Mouse (Mus musculus): Measurements from ENCODE around the gene Ubr3.
"Not testable (repeated sequence)": the region's sequence is repeated elsewhere in the genome, so short reads cannot be mapped to it uniquely, and the experiment has no call there.

Ubr3 gene

DNA sequence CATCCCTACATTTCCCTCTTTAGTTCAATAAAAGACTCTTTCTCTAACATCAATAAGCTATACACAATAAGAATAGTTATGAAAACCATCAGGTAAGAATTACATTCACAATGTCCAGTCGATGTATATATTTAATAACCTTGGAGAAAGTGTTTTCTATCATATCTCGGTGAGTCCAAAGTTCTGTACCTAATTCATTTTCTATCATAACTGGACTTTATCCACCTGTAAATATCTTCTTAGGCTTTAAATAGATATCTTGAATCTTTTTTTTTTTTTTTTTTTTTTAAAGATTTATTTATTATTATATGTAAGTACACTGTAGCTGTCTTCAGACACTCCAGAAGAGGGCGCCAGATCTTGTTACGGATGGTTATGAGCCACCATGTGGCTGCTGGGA lies 10.3 kb downstream of the Ubr3 start:
- in situ Hi-C loops (cut with MboI; ENCODE audit: low sequenced_read_pairs) = not testable (repeated sequence)

DNA sequence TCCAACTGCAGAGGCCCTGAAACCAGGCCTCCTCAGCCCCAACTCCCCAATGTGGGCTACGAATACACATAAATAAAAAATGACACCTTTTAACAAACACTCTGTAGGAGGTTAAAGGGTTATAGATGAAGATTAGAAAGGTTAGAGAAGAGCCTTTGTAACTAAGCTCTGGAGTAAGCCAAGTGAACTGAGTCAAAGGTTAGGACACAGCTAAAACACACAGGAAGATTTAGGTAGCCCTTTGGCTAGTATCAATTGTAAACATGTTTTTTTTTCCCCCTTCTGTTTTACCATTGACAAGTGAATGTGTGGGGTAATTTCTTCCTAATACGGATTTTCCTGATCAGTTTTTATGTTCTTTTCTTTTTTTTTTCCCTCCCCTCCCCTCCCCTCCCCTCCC lies 15.8 kb downstream of the Ubr3 start:
- in situ Hi-C loops (cut with MboI; ENCODE audit: low sequenced_read_pairs) = no loop called here

DNA sequence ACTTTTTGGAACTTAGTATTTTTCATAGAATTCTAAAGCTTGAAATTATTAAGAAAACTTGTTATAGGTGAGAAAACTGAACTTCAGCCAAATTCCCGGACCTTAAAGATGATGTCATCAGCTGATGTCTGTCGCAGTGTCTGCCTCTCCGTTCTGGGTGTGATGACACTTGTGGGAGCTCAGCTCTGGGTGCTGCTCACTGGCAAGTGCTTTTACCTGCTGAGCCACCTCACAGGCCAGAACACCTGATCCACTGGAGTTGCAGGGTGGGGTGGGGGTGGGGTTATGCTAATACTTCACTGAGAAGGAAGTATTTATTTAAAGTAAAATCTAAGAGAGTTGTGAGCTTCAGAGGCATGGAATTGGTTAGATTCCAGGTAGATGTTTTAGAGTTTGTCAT lies 20.3 kb downstream of the Ubr3 start:
- in situ Hi-C loops (cut with MboI; ENCODE audit: low sequenced_read_pairs) = no loop called here

DNA sequence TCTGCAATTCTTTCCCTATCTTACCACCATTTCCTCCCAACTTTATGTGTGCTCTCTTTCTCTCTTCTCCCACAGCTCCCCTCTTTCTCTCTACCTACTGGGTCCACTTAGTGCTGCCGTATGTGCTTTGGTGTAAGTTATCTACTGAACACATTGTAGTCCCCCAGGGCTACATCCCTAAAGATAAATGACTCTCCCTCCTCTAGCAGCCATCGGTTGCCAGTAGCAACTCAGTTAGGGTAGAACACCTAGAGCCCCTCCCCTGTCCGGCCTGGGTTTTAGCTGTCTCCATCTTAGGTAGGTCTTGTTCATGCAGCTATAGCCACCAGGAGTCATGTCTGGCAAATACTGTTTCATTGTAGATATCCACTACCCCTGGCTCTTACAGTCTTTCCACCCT lies 27.9 kb downstream of the Ubr3 start:
- in situ Hi-C loops (cut with MboI; ENCODE audit: low sequenced_read_pairs) = no loop called here

DNA sequence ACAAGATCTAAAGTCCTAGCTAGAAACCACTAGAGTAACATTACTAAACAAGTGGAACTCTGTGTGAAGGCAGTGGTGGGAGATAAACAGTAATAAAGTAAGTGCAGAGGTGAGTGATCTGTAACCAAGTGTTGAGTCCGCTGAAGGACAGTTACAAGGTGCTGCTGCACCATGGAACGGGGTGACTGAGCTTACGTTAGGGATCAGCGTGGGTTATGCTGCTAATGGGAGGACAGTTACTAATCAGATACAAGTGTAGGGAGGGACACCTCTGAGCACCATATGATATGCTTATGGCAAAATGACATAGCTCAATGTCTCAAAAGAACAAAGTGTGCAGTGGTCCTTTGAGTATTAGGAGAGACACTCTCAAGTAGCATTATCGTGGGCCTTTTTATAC lies 39.3 kb downstream of the Ubr3 start:
- in situ Hi-C loops (cut with MboI; ENCODE audit: low sequenced_read_pairs) = no loop called here

DNA sequence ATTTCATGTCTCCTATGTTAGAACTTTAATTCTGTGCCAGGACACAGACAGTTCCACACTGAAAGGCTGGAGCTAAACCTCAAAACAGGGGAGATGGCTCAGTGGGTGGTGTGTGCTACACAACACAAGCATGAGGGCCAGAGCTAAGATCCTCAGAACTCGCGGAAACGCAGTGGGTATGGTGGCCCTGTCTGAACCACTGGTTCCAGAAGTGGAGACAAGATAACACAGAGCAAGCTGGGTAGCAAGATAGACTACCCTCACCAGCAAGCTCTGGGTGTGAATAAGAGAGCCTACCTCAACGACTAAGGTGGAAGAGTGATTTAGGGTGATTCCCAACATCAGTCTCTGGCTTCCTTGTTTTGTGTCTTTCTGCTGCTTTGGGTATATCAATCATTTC lies 42.2 kb downstream of the Ubr3 start:
- in situ Hi-C loops (cut with MboI; ENCODE audit: low sequenced_read_pairs) = no loop called here

DNA sequence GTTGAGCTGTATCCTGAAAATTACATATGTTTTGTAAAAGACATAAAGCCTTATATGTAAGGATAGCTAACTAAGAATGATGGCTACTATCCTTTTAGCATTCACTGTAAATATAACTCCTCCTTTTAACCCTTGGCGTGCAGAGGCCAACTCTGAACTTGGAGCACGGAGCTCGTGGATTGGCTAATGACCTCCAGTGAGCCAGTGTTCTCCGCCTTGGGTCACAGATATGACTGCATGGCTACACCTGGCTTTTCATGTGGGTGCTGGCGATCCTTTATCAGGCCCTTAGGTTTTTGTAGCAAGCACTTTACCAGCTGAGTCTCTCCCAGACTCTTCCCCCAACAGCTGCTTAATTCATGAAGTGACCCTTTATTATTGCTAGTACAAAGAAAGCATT lies 42.6 kb downstream of the Ubr3 start:
- in situ Hi-C loops (cut with MboI; ENCODE audit: low sequenced_read_pairs) = no loop called here

DNA sequence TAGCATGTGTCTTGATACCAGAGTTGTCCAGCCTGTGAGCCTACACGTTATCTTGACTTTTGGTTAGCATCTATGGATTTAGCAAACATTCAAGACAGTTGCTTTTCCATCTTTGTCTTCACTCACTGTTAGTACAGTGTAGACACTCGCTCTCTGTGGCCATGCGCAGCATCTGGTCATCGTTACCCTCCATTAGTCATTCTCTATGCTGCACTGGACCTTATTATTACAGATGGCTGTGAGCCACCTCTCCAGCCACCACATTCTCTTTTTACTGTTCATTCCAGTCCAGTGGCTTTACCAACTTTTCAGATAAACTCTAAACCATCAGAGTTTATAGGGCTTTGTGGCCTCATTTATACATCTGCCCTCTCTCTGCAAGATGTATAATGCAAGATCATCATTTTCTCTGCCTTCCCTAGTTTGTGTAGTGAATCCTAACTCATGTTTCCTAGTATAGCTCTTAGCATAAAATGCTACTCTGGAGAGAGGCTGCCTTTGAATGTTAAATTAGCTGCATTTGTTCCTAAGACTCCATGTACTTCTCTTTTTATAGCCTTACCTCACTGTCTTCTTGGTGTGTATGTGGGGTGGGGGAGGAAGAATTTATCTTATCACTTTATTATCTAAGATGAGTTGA lies 44.5 kb downstream of the Ubr3 start:
- in situ Hi-C loops (cut with MboI; ENCODE audit: low sequenced_read_pairs) = no loop called here

DNA sequence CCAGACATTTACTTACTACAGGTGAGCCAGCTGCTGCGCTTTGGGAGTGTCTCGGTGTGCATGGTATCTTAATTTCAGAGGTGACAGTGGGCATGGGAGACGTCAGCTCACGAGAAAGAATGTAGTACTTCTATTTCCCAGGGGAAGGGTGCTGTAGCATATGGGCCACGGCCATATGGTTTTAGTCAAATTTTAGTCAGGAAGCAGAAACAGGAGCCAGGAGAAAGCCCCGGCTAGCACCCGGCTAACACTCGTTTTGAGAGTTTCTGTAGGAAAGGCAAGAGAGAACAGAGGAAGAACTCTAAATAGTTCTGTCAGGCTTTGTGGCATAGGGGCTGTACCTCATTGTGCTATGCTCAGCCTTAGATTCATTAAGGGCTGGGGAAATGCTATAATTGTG lies 55.8 kb downstream of the Ubr3 start:
- in situ Hi-C loops (cut with MboI; ENCODE audit: low sequenced_read_pairs) = no loop called here

DNA sequence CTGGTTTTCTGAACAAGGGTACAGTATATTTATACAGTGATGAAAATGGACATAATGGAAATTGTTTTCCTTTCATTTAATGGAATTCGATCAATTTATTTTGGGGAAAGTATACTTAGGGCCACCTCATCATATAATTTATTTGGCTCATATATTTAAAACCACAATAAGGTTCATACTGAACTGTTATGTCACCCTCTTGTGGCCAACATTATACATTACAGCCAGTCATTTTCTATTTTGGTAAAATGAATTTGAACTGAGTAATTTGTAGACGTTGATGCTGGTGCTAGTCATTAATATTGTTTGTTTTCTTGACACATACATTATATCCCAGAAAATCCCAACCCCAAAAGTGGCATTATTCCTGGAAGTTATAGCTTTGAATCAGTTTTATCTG lies 58.6 kb downstream of the Ubr3 start:
- in situ Hi-C loops (cut with MboI; ENCODE audit: low sequenced_read_pairs) = no loop called here

DNA sequence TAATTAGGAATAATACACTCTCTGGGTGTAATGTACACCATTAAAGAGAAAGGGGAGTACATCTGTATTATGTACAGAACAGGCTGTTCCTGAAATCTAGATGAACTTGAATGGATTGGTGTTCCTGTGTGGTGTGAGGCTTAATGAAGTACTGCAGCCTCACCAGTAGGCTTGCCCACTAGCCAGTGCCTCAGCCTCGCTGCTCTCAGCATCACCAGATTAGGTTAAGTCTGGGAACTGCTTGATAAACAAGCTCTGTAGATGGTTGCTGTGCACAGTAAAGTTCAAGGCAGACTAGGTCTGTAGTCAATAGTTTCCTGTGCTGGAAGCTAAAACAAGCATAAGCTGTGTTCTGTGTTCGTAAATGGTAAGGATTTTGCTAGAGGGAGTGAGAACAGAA lies 60.6 kb downstream of the Ubr3 start:
- in situ Hi-C loops (cut with MboI; ENCODE audit: low sequenced_read_pairs) = no loop called here

DNA sequence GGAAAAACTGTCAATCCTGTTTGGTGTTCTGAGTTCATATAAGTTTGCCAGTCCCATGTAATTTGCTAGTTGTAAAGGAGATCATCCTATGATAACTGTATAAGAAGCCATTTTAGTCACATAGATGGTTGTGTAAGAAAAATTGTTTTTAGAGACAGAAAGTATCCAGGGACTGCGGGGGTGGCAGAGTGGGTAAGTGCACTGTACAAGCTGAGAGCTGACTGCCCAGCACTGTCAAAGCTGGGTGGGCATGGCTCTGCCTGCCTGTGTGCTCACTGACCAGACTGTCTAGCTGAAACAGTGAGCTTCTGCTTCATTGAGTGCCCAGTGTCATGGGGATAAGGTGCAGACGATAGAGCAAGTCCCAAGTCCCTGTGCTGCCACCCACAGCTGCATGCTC lies 77.8 kb downstream of the Ubr3 start:
- in situ Hi-C loops (cut with MboI; ENCODE audit: low sequenced_read_pairs) = no loop called here

DNA sequence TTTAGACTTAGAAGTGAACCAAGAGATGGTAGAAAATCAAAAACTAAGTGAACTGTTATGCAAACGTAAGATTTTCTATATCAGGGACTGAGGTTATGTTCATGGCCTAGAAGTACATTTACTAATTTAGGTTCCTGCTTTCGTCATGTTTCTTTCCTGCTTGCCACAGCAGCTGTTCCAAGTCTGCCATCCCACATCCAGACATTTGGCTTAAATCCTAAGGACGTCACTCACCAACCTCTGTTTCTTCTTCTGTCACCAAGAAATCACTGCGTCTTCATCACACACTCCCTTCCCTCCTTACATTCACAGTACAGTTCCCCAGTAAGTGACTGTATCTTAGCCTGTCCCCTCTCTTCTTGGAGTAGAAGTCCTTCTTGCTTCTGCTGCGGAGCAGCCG lies 92.2 kb downstream of the Ubr3 start:
- in situ Hi-C loops (cut with MboI; ENCODE audit: low sequenced_read_pairs) = no loop called here

DNA sequence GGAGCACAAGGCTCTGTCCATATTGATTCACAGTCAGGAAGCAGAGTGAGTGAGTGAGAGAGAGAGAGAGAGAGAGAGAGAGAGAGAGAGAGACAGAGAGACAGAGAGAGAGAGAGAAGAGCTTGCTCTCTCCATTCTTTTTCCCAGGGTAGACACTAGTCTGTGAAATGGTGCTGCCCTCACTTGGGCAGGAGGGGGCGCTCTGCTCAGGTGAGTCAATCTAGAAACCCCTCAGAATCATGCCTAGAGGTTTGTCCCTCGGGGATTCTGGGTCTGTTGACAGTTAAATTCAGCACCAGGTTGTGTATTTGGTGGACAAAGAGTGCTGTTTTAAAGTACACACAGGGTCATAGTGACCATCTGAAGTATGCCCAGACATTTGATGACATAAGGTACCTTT lies 93.6 kb downstream of the Ubr3 start:
- in situ Hi-C loops (cut with MboI; ENCODE audit: low sequenced_read_pairs) = no loop called here

DNA sequence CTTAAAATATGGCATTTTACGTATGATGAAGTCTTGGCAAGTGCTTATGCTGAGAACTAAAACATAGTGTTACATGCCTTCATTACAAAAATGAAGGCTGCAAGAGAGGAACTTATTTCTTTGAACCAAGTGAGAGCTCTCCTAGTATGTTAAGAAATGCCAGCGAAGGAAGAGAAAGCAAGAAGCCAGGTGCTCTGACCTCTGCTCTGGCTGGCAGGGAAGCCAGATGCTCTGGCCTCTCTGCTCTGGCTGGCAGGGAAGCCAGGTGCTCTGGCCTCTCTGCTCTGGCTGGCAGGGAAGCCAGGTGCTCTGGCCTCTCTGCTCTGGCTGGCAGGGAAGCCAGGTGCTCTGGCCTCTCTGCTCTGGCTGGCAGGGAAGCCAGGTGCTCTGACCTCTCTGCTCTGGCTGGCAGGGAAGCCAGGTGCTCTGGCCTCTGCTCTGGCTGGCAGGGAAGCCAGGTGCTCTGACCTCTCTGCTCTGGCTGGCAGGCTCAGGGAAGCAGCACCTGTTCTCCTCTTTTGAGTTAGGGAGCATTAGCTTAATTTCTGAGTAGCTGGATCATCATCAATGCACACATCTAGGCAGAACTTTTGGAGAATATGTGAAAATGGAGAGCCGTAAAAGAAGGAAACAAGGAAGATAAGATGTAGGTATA lies 97.2 kb downstream of the Ubr3 start:
- in situ Hi-C loops (cut with MboI; ENCODE audit: low sequenced_read_pairs) = not testable (repeated sequence)

DNA sequence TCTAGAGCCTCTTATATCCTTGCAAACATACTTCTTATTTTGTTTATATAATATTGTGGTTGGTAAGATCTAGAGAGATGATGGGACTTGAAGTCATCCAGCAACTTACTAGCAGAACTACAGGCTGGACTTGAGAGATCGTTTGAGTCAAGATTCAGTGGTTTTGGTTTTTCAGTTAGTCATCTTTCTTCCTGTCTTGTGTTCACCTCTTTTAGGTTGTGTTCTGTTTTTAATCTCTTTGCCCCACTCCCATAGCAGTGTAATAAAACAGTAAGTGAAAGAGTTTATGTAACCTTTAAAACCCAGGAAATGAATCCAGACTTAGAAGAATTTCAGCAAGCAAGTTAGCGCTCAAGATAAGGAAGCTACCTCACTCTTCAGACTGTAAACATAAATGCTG lies 97.7 kb downstream of the Ubr3 start:
- in situ Hi-C loops (cut with MboI; ENCODE audit: low sequenced_read_pairs) = no loop called here

DNA sequence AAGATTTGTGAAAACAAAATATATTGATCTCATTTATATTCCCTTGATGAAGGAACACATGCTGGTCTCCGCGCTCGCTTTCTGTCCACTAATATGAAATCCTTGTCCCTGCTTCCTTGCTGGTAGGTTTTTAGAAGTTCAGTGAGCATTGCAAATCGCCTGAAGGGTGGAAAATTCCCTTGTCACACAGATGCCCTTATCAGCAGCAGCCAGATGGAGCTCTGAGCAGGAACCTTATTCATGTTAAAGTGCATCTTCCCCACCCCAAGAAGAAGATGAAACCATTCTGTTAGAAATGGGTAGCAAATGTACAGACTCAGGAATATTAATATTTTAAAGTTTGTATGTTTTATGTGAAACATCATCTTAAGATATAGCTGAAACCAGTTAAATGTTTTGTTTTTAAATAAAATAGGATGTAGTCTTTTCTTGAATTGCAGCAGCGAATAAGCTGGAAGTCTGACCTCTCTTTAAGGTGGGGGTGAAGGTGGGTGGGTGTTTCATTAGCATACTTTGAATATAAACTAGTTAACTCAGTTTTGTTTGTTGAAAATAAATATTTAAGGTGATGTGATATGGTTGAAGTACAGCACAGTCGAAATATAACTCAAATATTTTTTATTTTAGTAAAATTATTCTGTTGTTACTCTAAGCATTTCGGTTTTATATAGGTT lies 102.2 kb downstream of the Ubr3 start:
- in situ Hi-C loops (cut with MboI; ENCODE audit: low sequenced_read_pairs) = no loop called here

DNA sequence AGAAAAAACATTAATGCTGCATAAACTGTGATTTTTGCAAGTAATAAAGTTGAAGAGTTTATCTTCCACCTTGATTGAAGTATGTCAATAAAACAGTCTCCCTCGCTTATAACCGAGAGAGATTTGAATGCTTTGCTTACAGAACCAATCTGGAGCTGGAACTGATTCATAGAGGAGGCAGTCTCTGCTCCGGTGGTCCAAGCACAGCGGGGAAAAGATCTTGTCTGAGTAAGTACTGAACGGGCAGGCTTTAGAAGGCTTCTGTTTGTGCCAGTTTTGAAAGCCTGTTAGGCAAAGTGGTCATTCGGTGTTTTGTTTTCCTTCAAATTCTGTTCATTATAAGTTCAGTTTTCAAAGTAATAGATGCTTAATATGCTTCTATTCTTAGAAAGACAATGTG lies 103.3 kb downstream of the Ubr3 start:
- in situ Hi-C loops (cut with MboI; ENCODE audit: low sequenced_read_pairs) = no loop called here

DNA sequence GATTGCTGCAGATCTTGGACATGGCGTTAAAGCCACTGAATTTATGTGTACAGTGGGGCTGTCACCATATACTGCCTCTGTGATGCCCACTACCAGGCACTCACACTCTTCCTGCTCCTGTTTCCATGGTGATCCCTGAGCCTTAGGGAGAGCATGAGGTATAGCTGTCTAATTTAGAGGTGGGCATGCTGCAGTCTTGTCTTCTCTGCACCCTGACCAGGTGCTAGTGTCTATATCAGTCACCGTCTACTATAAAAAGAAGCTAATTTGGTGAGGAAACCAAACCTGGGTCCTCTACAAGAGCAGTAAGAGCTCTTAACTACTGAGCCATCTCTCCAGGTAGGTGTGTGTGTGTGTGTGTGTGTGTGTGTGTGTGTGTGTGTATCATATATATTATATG lies 109.4 kb downstream of the Ubr3 start:
- in situ Hi-C loops (cut with MboI; ENCODE audit: low sequenced_read_pairs) = no loop called here

DNA sequence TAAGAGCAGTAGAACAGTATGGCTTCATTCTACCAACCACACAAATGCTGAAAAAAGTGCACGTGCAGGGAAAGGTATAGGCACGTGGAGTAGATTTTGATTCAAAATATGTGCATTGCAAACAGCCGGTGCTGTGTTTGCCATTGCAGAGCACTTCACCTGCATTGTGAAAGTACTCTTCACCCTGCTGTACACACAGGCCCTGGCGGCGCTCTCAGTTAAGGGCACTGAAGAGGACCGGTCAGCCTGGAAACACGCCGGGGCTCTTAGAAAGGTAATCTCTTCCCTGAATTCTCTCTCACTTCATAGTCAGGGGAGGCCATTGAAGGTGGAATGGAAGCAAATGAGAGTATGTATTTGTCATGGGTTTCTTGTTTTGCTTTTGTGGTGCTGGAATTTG lies 115.9 kb downstream of the Ubr3 start:
- in situ Hi-C loops (cut with MboI; ENCODE audit: low sequenced_read_pairs) = no loop called here

DNA sequence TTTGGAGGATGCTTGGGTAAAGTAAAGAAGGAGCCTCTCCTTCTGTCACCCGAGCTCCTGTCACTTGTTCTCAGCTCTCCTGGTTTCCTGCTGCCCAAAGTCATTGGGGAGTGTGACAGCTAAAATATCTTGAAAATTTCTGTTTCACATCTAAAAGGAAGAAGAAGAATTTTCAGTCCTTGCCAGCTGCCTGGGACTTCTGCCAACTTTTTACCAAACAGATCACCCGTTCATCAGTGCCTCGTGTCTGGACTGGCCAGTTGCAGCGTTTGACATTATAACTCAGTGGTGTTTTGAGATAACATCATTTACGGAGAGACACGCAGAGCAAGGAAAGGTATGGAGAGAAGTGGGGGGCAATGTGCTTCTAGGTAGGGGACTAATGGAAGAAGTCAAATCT lies 121.2 kb downstream of the Ubr3 start:
- in situ Hi-C loops (cut with MboI; ENCODE audit: low sequenced_read_pairs) = no loop called here

DNA sequence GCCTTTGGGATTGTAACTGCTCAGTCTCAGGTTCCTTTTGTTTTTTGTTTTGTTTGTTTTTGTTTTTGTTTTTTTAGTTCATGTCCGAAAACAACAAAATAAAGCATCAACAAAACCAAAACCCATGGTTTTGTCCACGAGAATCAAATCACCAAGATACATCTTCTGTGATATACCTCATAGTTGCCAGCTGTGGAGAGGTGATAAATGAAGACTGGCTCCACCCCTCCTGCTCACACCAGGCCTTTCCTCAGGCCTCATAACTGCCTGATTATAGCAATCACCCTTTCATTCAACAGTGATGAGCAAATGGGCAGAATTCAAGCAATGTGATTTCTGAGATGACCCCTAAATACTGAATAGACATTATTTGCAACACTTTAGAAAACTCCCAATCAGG lies 127.4 kb downstream of the Ubr3 start:
- in situ Hi-C loops (cut with MboI; ENCODE audit: low sequenced_read_pairs) = no loop called here

DNA sequence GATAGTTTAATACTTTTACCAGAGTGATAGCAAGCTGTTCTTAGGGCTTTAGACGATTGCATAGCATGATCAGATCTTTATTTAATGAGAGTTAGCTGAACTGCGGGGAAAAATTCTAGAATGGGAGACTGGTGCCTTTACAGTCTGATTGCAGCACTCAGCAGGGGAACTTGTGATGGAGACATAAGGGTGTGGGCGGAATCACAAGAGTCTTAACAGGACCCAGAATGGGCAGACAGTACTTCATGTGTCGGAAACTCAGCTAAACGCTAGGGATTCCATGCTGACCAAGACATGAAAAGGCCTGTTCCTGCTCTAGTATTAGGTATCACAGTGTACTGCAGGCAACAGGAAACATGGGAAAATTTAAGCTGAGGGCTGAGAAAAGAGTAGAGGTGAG lies 128.7 kb downstream of the Ubr3 start:
- in situ Hi-C loops (cut with MboI; ENCODE audit: low sequenced_read_pairs) = no loop called here

All from CH12F3 (cell line).